Mouse (Mus musculus) heart, embryonic 11.5 days (tissue): ENCODE measurements at regions not wholly inside any gene's neighbourhood (a gene's known extent, or its start where the extent isn't known, plus 50 kb on each side); places are given as distances from the start of the nearest gene placed in this dataset.

Source experiments
- ATAC-seq: fragments of 200-750 bp; cut with Nextera tagmentation; replicated peaks from 2 replicates; pipeline ENCODE4 v1.8.0; 2017; ENCODE audit warnings: moderate library complexity; ENCODE audit not compliant: insufficient number of reproducible peaks, low FRiP score, low TSS enrichment
- H3K27ac ChIP-seq: fragments of 300-500 bp; sonication (generic); 2 replicates; pipeline ENCODE4 v1.5.1; 2014; ENCODE audit warnings: mild to moderate bottlenecking, low read depth, low read length
- H3K27me3 ChIP-seq: fragments of 300-500 bp; sonication (generic); 2 replicates; pipeline ENCODE4 v1.6.1; 2014; ENCODE audit warnings: mild to moderate bottlenecking, low read length, mixed read lengths; ENCODE audit not compliant: control insufficient read depth, insufficient read depth
- H3K36me3 ChIP-seq: fragments of 300-500 bp; sonication (generic); 2 replicates; pipeline ENCODE4 v1.6.1; 2014; ENCODE audit warnings: mild to moderate bottlenecking, low read length, moderate library complexity, mixed read lengths; ENCODE audit not compliant: control insufficient read depth, insufficient read depth
- H3K4me1 ChIP-seq: fragments of 300-500 bp; sonication (generic); 2 replicates; pipeline ENCODE4 v1.6.1; 2014; ENCODE audit warnings: low read length; ENCODE audit not compliant: control insufficient read depth, insufficient read depth
- H3K4me2 ChIP-seq: fragments of 300-500 bp; sonication (generic); 2 replicates; pipeline ENCODE4 v1.6.1; 2014; ENCODE audit warnings: mild to moderate bottlenecking, moderate library complexity
- H3K4me3 ChIP-seq: fragments of 300-500 bp; sonication (generic); 2 replicates; pipeline ENCODE4 v1.5.1; 2014; ENCODE audit warnings: low read depth, low read length
- H3K9ac ChIP-seq: fragments of 300-500 bp; sonication (generic); 2 replicates; pipeline ENCODE4 v1.6.1; 2014; ENCODE audit warnings: mild to moderate bottlenecking, low read depth, low read length, moderate library complexity
- H3K9me3 ChIP-seq: fragments of 300-500 bp; sonication (generic); replicated peaks from 2 replicates; pipeline ENCODE4 v1.6.1; 2016; ENCODE audit warnings: low read length; ENCODE audit not compliant: control insufficient read depth
- WGBS: fragments of 180-500 bp; shearing (Covaris S2); extraction: QIAGEN DNeasy Blood & Tissue Kit; methylation state at CpG from one replicate; pipeline ENCODE4 v1.1.7; 2014; ENCODE audit not compliant: insufficient replicate concordance; 5-methylcytosine and 5-hydroxymethylcytosine counted together

- H3K36me3 ChIP-seq, result no peaks in the 10 kb centered on the region
- H3K27ac ChIP-seq, result no peak overlapping the region
- ATAC-seq, result no peak
- H3K27me3 ChIP-seq, result no peaks in the 10 kb centered on the region
- H3K4me3 ChIP-seq, result no peak overlapping the region
- H3K9ac ChIP-seq, result no peak overlapping the region
- no peak overlapping the region for H3K4me2 ChIP-seq
- H3K9me3 ChIP-seq, result no peaks in the 10 kb centered on the region
- WGBS, result 63% methylated on average over 4 of the region's 4 CpGs
- H3K4me1 ChIP-seq, result no peaks in the 10 kb centered on the region
Observed at GRCm38 (mm10) chr16:15473875-15474274, 156.6 kb downstream of the Gm21897 start.

- Histone ChIP-seq H3K27me3 (no peaks in the 10 kb centered on the region), H3K4me3 (no peak overlapping the region), H3K36me3 (no peaks in the 10 kb centered on the region), H3K9ac (no peak overlapping the region), H3K9me3 (no peaks in the 10 kb centered on the region), H3K27ac (no peak overlapping the region), H3K4me2 (no peak overlapping the region), H3K4me1 (no peaks in the 10 kb centered on the region)
- ATAC-seq, result no peak
- 65% methylated on average over 1 of the region's 1 CpGs for WGBS
Observed at GRCm38 (mm10) chr16:15478876-15479275, 161.6 kb downstream of the Gm21897 start.

- H3K9me3 ChIP-seq, result no peaks in the 10 kb centered on the region; the same call in 1 of the 2 replicates
- H3K4me2 ChIP-seq, result no peak overlapping the region
- ATAC-seq, result no peak
- no peaks in the 10 kb centered on the region for H3K27me3 ChIP-seq
- H3K36me3 ChIP-seq, result no peaks in the 10 kb centered on the region
- H3K9ac ChIP-seq, result no peak overlapping the region
- H3K4me3 ChIP-seq, result no peak overlapping the region
- no peaks in the 10 kb centered on the region for H3K4me1 ChIP-seq
- 47% methylated on average over 3 of the region's 3 CpGs for WGBS
- no peak overlapping the region for H3K27ac ChIP-seq
Observed at GRCm38 (mm10) chr16:15491328-15491999, 174.2 kb downstream of the Gm21897 start.

- ATAC-seq, result no peak
- H3K9ac ChIP-seq, result no peak overlapping the region
- no peaks in the 10 kb centered on the region for H3K27me3 ChIP-seq
- no peak overlapping the region for H3K27ac ChIP-seq
- no peaks in the 10 kb centered on the region; the same call in 1 of the 2 replicates for H3K9me3 ChIP-seq
- H3K36me3 ChIP-seq, result no peaks in the 10 kb centered on the region
- 73% methylated on average over 2 of the region's 2 CpGs for WGBS
- H3K4me1 ChIP-seq, result no peaks in the 10 kb centered on the region
- H3K4me2 ChIP-seq, result no peak overlapping the region
- no peak overlapping the region for H3K4me3 ChIP-seq
Observed at GRCm38 (mm10) chr16:15493236-15493635, 176.0 kb downstream of the Gm21897 start.
